Mouse (Mus musculus): ENCODE measurements around the gene Mrnip. TPM values are rescaled to one million over a fixed set of nuclear protein-coding genes. Genes with fewer than 3 reads are reported as not detected.

The Mrnip gene
- total RNA-seq, 1 experiment, result 13.0 TPM

DNA sequence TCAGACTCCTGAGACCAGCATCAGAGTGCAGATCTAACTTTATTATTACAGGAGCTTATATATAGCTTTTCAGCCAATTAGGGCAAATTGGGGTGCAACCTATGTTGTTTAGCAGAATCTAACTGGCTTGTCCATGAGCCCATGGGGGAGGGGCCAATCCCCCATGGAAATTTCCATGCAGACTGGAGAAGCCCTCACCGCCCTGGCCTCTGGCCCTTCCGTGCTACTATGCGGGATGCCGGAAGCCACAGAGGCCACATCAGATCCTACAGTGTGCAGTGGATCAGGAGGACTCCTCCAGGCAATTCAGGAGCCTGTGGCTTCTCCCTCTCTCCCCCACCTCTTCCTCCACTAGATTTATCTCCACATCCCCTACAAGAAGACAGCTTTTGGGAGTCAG lies 43.6 kb downstream of the Mrnip start:
- Histone ChIP-seq H3K4me1 (ENCODE audit: control insufficient read depth in 2 of 2, insufficient read depth in 2 of 2, low read length in 2 of 2, poor library complexity in 1 of 2) (peaks cover 11 to 31% of the 10 kb centered on the region in 2 experiments), H3K9ac (ENCODE audit: insufficient read depth, low read depth, low read length, poor library complexity, severe bottlenecking) (peak overlapping the region; percentile 62; the same call in 1 of the 2 replicates)

DNA sequence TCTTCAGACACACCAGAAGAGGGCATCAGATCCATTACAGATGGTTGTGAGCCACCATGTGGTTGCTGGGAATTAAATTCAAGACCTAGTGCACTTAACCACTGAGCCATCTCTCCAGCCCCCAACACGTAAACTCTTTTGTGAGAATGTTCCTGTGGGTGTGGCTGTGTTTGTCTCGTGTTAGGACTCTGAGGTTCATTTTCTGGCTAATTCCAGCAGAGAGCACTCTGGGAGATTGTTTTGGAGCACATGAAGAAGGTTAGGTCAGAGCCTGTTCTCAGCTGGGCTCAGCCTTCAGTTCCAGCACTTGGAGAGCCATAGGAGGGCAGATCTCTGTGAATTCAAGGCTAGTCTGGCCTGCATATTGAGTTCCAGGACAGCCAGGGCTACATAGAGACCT lies 45.6 kb downstream of the Mrnip start:
- Histone ChIP-seq H3K9ac (ENCODE audit: insufficient read depth, low read depth, low read length, poor library complexity, severe bottlenecking) (no peak overlapping the region), H3K36me3 (ENCODE audit: control insufficient read depth, insufficient read depth, low read length, poor library complexity, severe bottlenecking) (no peaks in the 10 kb centered on the region), H3K9me3 (ENCODE audit: control insufficient read depth, insufficient read depth, low read depth, low read length) (no peaks in the 10 kb centered on the region), H3K4me1 (ENCODE audit: control insufficient read depth in 2 of 2, insufficient read depth in 2 of 2, low read length in 2 of 2, poor library complexity in 1 of 2) (peaks cover 11 to 26% of the 10 kb centered on the region in 2 experiments), H3K4me3 (ENCODE audit: insufficient read depth in 1 of 2, low read depth in 1 of 2, low read length in 2 of 2, poor library complexity in 1 of 2, severe bottlenecking in 1 of 2) (no peak overlapping the region), H3K27ac (ENCODE audit: insufficient read depth, low read depth, low read length, poor library complexity, severe bottlenecking) (no peak overlapping the region)
- no peak for DNase-seq (ENCODE audit: low read depth, low spot score)
- in situ Hi-C loops (cut with MboI; ENCODE audit: low sequenced_read_pairs in 2 of 2, unreplicated experiment in 2 of 2), result no loop called here
- TF ChIP-seq ZNF384 (IDR thresholded peaks at IDR 0.05; ENCODE audit: low read depth, low read length), result no peak
- no peak for TF ChIP-seq MAFK (IDR thresholded peaks at IDR 0.05; ENCODE audit: insufficient read depth, low read depth, low read length)
- no peak for TF ChIP-seq HCFC1 (IDR thresholded peaks at IDR 0.05; ENCODE audit: borderline replicate concordance, insufficient read depth, low read length)
- no peak for TF ChIP-seq ZC3H11A (IDR thresholded peaks at IDR 0.05; ENCODE audit: borderline replicate concordance, low read depth, low read length)
- no peak for TF ChIP-seq CHD2 (IDR thresholded peaks at IDR 0.05; ENCODE audit: low read depth, low read length)

More for the DNA sequence above, 43.6 kb downstream of the Mrnip start:
- TF ChIP-seq ZC3H11A (IDR thresholded peaks at IDR 0.05; ENCODE audit: borderline replicate concordance, low read depth, low read length), result no peak
- TF ChIP-seq ZNF384 (IDR thresholded peaks at IDR 0.05; ENCODE audit: low read depth, low read length), result no peak
- TF ChIP-seq CHD2 (IDR thresholded peaks at IDR 0.05; ENCODE audit: low read depth, low read length), result no peak
- no peak for TF ChIP-seq HCFC1 (IDR thresholded peaks at IDR 0.05; ENCODE audit: borderline replicate concordance, insufficient read depth, low read length)
- no peak for TF ChIP-seq MAFK (IDR thresholded peaks at IDR 0.05; ENCODE audit: insufficient read depth, low read depth, low read length)
- Histone ChIP-seq H3K9me3 (ENCODE audit: control insufficient read depth, insufficient read depth, low read depth, low read length) (no peaks in the 10 kb centered on the region), H3K4me3 (ENCODE audit: insufficient read depth in 1 of 2, low read depth in 1 of 2, low read length in 2 of 2, poor library complexity in 1 of 2, severe bottlenecking in 1 of 2) (no peak overlapping the region), H3K36me3 (ENCODE audit: control insufficient read depth, insufficient read depth, low read length, poor library complexity, severe bottlenecking) (no peaks in the 10 kb centered on the region), H3K27ac (ENCODE audit: insufficient read depth, low read depth, low read length, poor library complexity, severe bottlenecking) (peak overlapping the region; percentile 84; the same call in 1 of the 2 replicates)
- in situ Hi-C loops (cut with MboI; ENCODE audit: low sequenced_read_pairs in 2 of 2, unreplicated experiment in 2 of 2), result no loop called here
- no peak for DNase-seq (ENCODE audit: low read depth, low spot score)

DNA sequence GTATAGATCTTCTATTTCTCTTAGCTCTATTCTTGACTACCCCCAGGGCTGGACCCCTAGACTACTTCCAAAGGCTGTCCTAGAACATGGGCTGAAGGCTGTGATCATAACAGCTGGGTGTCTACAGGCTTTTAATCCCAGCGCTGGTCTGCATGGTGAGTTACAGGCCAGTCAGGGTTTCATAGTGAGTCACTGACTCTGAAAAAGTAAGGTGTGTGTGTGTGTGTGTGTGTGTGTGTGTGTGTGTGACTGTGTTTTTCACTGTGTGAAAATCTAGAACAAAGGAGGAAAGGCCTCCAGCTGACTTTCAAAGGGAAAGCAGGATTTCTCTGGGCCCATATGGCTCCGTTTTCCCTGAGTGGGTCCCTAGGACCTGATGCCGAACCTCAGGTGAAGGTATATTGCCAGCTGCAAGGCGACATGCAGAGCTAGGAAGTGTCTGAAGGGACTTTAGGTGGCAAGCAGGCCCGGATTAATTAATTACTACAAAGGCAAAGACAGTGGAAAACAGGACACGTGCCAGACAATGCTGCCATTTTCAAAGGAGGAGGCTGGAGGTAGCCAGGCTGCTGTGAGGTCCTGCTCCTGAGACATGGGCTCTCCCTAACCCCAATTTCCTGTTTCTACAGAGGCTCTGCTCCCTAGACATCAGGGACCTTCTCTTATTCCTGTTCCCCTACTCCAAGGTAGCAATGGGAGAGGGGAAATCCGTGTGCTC lies 48.5 kb downstream of the Mrnip start:
- TF ChIP-seq ZC3H11A (IDR thresholded peaks at IDR 0.05; ENCODE audit: borderline replicate concordance, low read depth, low read length), result no peak
- TF ChIP-seq MAFK (IDR thresholded peaks at IDR 0.05; ENCODE audit: insufficient read depth, low read depth, low read length), result no peak
- no peak for TF ChIP-seq HCFC1 (IDR thresholded peaks at IDR 0.05; ENCODE audit: borderline replicate concordance, insufficient read depth, low read length)
- no peak for TF ChIP-seq ZNF384 (IDR thresholded peaks at IDR 0.05; ENCODE audit: low read depth, low read length)
- TF ChIP-seq CHD2 (IDR thresholded peaks at IDR 0.05; ENCODE audit: low read depth, low read length), result no peak
- DNase-seq (ENCODE audit: low read depth, low spot score), result no peak

DNA sequence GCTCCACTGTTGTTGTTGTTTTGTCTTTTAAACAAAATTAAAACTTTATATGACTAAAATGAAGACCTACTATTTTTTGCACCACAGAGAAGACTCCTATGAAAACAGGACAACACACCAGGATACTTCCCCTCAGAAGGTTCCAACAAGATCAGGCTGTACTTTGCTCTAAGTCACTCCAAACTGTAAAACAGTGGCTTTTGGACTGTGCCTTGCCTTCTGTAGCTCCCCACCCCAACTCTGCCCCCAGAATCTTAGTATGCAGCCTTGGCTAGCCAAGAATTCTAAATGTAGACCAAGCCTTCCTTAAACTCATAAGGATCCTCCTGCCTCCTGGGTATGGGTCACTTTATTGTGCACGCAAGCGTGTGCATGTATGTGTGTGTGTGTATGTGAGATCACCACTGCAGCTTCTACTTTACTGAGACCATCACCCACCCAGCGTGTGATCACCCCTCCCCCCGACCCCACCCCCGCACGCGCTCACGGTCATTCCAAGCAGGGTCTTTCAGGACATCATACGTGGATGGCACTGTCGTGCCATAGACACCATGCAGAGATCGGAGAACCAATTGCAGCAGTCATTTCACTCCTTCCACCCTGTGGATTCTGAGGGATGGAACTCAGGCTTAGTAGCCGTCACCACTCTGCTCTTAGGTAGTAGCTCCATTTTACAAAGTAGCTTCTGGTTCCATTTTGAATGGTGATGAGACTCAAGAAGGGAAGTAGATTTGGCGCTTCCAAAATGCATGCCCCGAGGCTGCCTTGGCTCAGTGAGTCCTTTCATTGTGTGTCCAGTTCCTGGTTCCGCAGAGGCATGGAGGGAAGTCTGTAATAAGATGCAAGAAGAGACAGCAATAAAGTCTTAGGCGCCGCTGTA lies 49.8 kb downstream of the Mrnip start:
- Histone ChIP-seq H3K4me1 (ENCODE audit: control insufficient read depth in 2 of 2, insufficient read depth in 2 of 2, low read length in 2 of 2, poor library complexity in 1 of 2) (peaks cover 0 to 15% of the 10 kb centered on the region in 2 experiments; a peak in 2 of 4 replicates), H3K27ac (ENCODE audit: insufficient read depth, low read depth, low read length, poor library complexity, severe bottlenecking) (no peak overlapping the region), H3K9ac (ENCODE audit: insufficient read depth, low read depth, low read length, poor library complexity, severe bottlenecking) (peak overlapping the region; percentile 83; the same call in 1 of the 2 replicates), H3K4me3 (ENCODE audit: insufficient read depth in 1 of 2, low read depth in 1 of 2, low read length in 2 of 2, poor library complexity in 1 of 2, severe bottlenecking in 1 of 2) (peak overlapping the region; percentile 78 to 89), H3K36me3 (ENCODE audit: control insufficient read depth, insufficient read depth, low read length, poor library complexity, severe bottlenecking) (no peaks in the 10 kb centered on the region), H3K9me3 (ENCODE audit: control insufficient read depth, insufficient read depth, low read depth, low read length) (no peaks in the 10 kb centered on the region)
- TF ChIP-seq MAFK (IDR thresholded peaks at IDR 0.05; ENCODE audit: insufficient read depth, low read depth, low read length), result no peak
- no peak for TF ChIP-seq HCFC1 (IDR thresholded peaks at IDR 0.05; ENCODE audit: borderline replicate concordance, insufficient read depth, low read length)
- TF ChIP-seq CHD2 (IDR thresholded peaks at IDR 0.05; ENCODE audit: low read depth, low read length), result no peak
- no peak for TF ChIP-seq ZNF384 (IDR thresholded peaks at IDR 0.05; ENCODE audit: low read depth, low read length)
- TF ChIP-seq ZC3H11A (IDR thresholded peaks at IDR 0.05; ENCODE audit: borderline replicate concordance, low read depth, low read length), result no peak
- in situ Hi-C loops (cut with MboI; ENCODE audit: low sequenced_read_pairs in 2 of 2, unreplicated experiment in 2 of 2), result no loop called here
- no peak for DNase-seq (ENCODE audit: low read depth, low spot score)

More for the DNA sequence above, 48.5 kb downstream of the Mrnip start:
- Histone ChIP-seq H3K9ac (ENCODE audit: insufficient read depth, low read depth, low read length, poor library complexity, severe bottlenecking) (no peak overlapping the region), H3K36me3 (ENCODE audit: control insufficient read depth, insufficient read depth, low read length, poor library complexity, severe bottlenecking) (no peaks in the 10 kb centered on the region), H3K4me1 (ENCODE audit: control insufficient read depth in 2 of 2, insufficient read depth in 2 of 2, low read length in 2 of 2, poor library complexity in 1 of 2) (peaks cover 2 to 14% of the 10 kb centered on the region in 2 experiments; a peak in 2 of 4 replicates), H3K9me3 (ENCODE audit: control insufficient read depth, insufficient read depth, low read depth, low read length) (no peaks in the 10 kb centered on the region), H3K27ac (ENCODE audit: insufficient read depth, low read depth, low read length, poor library complexity, severe bottlenecking) (no peak overlapping the region), H3K4me3 (ENCODE audit: insufficient read depth in 1 of 2, low read depth in 1 of 2, low read length in 2 of 2, poor library complexity in 1 of 2, severe bottlenecking in 1 of 2) (no peak overlapping the region)
- in situ Hi-C loops (cut with MboI; ENCODE audit: low sequenced_read_pairs in 2 of 2, unreplicated experiment in 2 of 2), result no loop called here
